Mouse (Mus musculus) thymus, postnatal 36 days (tissue): ENCODE results near the gene Tead1.
A peak's percentile ranks its signal among the peaks of the same experiment; 100 is the strongest.

Experiments used
- DNase-seq, 2 experiments: peaks; one replicate each; pipeline ENCODE4 v3.0.0; 2022; ENCODE audit warnings: mixed read lengths in 2 of 2

Gene Tead1

DNA sequence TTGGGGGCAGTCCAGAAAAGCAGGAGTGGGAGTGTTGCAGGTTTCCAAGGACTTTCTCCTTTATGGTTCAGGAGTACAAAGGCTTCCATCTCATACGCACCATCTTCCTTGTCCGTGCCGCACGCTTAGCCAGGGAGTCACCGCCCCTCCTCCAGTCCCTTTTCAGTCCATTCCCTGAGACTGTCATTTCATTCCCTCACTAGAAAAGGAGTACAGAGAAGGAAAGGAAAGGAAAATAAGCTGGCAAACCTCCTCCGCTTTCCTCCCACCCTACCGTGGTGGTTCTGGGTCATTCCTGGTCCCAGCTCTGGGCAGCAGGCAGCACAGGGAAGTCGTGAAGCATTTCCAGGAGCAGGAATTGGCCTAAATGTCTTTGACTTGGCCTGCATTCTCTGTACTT lies 52.5 kb downstream of the Tead1 start:
- DNase-seq = no peak

DNA sequence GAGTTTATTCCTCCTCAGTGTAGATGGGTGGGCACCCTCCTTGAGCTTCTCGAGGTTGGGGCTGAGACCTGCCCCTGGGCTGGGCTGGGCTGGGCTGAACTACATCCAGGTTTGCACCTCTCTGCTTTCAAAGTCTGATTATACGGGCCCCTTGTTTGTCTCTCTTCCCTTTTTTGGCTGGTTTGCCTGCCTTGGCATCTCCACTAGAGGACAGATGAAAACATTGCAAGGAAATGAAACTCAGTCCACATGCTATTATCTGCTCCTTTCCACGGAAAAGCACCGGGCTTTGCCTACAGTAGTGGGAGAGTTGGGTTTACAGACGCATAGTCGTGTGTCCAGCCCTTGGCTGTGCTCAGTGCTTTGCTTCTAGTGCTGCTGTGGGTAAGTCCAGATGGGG lies 60.1 kb downstream of the Tead1 start:
- no peak for DNase-seq

DNA sequence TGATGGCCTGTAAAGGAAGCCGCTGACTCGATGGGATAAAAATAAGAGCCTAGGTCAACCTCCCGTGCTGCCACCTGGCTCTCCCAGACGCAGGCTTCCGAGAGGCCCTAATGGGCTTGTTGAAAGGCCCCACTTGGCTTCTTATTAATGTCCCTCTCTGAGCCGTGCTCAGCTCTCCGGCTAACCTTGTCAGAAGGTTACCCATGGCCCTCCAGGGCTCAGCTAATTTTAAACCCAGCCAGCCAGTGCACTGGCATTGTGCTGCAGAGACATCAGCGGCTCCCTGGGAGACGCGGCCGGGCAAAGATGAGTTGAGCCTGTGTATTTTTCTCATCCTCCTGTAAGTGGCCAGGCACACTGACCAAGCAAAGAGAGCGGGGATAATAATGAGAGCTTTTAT lies 62.7 kb downstream of the Tead1 start:
- no peak for DNase-seq

DNA sequence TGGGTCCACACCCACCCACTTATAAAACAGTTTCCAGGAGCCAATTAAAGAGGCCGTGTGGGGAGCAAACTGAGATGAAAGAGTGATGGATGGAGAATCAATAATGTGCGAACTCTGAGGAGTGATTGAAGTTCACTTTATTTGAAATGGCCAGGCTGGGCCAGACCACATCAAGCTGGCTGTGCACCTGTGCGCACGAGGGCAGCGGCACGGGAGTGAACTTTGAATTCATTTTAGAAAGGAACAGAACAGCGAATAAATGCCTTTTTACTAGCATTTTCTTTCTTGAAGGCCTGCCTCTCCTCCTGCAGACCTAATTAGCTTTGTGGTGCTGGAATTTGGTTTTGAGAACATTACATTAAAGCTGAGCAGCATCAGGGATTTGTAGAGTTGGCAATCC lies 63.9 kb downstream of the Tead1 start:
- DNase-seq = no peak

DNA sequence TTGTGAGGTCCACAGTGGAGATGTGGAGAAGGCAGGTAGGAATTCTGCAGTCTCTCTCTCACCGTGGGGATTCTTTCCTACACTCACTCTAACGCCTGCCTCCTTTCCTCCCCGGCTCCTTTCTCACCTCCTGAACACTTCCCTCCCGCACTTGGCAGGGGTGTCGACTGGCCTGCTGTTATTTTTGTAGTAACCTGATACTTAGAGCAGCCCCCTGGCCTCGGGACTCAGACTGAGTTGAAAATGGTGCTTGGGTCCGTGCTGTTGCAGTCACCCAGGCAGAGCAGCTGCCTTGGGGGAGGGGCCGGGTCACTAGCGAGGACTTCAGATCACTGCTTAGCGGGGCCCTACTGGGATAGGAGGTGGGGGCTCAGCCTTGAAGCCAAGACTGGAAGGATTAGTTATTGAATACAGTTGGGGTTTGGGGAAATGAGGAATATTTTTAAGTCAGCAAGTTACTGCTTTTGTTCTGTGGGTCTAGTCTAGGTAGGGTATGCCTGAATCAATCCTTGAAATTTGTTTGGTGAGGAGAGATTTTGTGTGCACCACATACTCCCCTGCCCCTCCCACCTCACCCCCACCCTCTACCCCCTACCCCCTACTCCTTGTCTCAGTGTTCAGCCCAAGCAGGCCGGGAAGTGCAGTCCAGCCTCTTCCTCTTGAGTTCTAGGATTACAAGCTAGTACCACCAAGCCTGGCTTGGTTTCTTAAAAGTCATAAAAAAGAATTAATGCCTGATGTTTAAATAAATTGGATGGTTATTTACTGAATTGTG lies 64.7 kb downstream of the Tead1 start:
- no peak for DNase-seq

DNA sequence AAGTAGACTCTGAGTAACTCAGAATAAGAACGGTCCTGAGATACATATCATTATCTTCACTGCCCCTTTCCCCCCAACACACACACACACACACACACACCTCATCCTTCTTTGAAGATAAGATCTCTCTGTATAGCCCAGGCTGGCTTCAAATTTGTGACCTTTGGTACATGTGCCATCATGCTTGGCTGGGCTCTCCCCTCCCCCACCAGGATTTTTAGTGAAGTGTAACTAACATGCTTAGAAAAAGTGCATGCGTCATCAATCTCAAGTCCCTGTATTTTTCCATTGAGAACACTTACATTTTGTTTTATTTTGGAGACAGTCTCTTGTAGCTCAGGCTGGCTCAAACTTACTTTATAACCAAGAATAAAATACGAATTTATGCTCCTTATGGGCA lies 68.1 kb downstream of the Tead1 start:
- DNase-seq = no peak

DNA sequence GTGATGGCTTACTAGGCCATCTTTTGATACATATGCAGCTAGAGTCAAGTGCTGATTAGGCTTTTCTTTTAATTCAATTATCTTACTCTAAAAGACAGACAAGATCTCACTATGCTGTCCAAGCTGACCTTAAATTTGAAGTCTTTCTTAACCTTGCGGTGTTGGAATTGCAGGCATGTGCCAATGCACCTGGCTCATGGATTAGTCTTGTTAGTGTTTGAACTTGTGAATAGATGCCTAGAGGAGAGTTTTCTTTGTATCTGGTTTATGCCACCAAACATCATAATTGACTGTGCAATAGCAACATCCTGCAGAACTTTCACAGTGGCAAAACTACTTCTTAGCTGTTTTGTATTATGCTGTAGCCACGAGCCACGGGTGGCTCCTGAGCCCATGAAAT lies 68.7 kb downstream of the Tead1 start:
- no peak for DNase-seq

DNA sequence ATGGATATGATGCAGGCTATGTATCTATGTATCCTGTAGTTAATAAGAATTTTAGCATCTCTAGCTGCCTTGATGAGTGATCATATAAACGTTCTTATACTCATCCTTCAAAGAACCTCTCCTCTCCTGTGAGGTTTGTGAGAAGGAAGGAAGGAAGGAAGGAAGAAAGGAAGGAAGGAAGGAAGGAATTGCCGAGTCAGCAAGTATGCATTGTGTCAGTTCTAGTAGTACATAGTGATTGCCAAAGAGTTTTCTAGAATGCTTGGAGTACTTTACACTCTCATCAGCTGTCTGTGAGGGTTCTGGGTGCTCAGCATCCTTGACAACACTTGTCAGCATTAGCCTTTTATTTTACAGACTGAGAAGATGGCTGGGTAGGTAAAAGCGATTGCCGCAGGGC lies 69.2 kb downstream of the Tead1 start:
- no peak for DNase-seq

DNA sequence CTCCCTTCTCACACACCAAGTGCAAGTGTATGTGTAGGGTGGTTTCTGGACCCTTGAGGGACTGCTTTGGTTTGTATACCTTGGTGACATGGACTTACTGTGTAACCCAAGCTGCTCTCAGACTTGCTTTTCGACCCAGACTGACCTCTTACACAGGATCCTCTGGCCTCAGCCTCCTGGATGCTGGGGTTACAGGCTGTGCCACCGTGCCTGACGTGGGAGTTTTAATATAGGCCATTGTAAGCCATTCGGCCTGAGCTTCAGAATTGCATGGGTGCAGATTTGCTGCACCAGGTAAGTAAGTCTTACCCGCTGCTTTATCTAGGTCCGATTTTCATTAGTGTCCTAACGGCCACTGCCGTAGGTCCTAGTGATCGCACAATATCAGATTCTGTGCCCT lies 71.0 kb downstream of the Tead1 start:
- no peak for DNase-seq

DNA sequence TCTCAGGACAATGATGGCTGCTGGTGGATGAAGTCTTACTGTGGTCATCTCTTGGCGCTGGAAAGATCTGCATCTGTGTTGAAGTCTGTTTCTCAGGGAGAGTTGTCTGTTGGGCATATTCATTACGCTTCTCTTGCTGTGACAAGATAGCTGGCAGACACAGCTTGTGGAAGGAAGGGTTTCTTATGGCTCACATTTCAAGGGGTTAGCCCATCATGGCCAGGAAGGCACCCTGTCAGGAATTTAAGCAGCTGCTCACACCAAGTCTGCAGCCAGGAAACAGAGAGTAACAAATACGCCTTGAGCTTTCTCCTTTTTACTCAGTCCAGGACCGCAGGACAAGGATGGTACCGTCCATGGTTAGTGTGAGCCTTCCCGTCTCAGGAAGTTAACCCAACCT lies 73.2 kb downstream of the Tead1 start:
- DNase-seq = no peak

DNA sequence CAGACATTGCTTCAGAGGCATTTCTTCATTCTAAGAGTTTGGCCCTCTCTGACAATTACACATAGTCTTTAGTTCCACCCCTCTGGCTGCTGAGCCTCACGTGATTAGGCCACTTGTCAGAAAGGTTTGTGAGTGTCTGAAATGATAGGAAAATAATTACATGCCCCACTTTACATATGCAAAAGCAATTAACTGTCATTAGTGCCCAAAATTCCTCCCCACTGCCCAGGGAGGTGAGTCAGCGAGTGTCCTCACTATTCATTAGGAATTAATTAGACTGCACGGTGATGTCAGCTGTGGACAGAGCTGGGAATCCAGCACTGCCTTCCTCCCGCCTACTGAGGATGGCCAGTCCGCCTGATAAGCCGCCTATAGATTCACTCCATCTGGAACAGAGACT lies 74.2 kb downstream of the Tead1 start:
- no peak for DNase-seq

DNA sequence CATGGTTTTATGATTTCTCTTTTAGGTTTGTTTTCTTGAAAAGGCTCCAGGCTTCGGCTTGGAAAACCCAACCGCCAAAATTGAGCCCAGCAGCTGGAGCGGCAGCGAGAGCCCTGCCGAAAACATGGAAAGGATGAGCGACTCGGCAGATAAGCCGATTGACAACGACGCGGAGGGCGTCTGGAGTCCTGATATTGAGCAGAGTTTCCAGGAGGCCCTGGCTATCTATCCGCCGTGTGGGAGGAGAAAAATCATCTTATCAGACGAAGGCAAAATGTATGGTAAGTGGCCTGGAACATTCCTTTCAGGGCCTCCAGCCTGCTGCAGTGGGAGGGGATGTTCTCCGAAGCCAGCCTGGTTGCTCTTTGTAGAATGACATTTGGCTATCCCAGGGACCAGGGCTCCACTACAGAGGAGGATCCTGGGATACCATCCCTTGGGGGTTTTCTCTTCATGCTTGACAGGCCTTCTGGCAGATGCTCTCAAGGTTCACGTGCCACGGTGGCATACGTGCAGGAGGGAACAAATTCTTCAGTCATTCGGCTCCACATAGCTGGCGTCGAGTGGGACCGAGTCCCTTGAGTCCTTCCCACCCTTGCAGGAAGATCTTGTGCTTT lies 80.3 kb downstream of the Tead1 start:
- no peak for DNase-seq

DNA sequence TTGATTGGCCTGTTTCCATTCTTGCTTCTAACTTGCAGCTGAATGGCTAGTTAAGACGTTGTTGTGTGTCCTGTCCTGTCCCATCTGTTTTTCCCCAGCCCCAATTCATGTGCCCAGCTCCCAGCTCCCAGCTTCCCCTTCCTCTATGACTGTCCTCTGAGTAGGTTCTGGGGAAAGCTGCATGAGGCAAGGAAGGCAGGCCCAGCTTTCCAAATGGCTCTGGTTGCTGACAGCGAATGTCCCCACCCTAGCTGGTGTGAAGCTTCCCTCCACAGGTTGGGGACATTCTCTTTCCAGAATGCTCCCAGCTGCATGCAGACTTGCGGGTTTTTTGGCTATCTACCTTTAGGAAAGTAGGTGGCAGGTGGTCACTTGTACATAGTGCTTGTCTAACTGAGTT lies 81.2 kb downstream of the Tead1 start:
- no peak for DNase-seq

DNA sequence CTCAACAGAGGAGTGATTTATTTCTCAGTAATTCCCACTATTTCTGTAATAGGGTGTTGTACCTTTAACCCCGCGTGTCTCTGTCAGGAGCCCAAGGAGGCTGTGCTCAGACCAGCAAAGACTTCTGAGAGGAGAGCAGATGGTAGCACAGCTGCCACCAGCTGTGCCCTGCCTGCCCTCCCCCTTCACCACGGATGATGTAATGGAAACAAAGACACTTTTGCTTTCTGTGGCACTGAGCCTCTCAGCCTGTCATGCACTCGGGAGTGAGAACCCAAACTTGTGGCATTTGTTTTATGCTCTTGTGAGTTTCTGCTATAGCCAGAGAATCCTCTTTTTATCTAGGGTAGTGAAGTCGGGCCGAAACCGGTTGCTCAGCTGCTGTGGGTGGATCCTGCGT lies 81.7 kb downstream of the Tead1 start:
- DNase-seq = peak; percentile 22 to 47

DNA sequence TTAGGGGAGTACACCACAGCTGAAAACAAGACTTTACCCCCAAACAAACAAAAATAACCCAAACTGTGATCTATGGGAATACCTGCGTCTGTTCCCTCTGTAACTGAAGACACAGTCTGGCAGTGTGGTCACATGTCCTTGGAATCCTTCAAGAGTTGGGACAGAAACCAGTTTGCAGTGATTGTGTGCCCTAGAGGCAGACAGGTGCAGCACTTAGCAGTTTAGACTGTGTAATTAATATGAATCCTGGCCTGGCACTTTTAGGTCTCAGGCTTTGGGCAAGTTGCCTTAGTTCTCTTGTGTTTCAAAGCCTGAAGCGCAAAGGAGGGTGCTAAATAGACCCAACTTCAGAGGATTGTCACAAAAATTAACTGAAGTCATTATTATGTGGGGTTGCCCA lies 83.8 kb downstream of the Tead1 start:
- DNase-seq = no peak

DNA sequence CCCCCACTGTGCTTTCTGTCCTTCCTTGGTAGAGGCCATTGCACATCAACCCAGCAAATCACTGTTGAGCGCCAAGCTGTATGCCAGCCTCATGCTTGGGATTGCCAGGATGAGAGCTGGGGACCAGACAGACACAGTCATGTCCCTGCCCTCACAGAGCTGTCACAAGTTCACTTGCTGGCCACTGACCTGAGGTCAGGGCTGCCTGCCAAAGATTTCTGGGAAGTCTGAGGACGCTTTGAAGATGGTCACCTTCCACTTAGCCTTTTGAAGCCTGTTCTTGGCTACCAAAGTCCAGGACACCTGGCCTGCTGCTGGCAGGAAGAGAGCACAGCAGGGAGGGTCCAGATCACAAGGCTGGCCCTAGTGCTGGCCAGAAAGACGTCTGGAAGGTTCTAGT lies 84.4 kb downstream of the Tead1 start:
- DNase-seq = no peak

DNA sequence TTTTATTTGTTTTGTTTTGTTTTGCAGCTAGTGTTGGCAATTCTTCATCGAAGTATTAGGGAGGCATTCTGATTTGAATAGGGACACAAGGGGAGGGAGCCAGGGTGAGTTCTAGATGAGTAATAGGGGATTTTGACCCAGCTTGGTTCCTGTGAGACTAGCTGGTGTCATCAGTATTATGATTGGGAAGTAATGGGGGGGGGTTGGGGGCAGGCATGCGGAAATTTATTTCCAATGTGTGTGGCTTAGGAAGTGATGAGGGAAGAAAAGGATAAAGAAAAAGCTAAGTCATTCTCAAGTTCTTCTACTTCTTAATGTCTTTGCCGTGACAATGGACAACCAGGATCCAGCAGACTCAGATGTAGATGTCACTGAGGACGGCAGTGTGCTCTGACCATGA lies 85.8 kb downstream of the Tead1 start:
- no peak for DNase-seq

DNA sequence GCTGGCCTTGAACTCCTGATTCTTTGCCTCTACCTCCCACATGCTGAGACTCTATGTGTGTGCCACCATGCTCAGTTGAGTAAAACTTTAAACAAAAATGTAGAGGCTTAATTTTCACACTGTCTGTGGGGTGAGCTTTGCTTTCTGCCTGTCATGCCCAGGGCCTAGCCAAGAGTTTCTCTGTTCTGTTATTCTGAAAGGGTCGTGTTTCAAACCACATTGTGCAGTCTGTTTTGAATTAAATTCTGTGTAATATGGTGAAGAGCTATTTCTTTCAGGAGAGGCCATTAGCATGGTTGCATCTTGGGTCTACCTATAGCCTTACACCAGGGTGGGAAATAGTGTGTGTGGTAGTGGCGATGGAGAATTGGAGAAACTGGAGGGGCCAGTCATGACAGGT lies 90.7 kb downstream of the Tead1 start:
- no peak for DNase-seq

DNA sequence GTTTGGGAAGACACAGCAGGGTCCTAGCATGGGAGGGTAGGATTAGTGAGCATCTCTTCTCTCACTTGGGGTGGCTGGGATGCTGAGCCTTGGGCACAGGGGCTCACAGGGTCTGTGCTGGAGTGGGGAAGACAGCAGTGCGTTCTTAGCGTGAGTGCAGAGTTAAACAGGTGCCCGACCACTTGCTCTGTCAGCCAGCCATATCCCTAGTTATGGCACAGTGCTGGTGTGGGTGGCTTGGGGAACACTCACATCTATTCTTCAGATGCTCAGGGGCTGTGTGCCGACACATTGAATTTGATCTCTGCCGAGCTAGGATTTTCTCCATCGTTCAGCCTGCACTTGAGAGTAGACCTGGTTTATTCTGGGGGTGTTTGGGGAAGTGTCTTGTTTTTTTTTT lies 92.3 kb downstream of the Tead1 start:
- DNase-seq = no peak

DNA sequence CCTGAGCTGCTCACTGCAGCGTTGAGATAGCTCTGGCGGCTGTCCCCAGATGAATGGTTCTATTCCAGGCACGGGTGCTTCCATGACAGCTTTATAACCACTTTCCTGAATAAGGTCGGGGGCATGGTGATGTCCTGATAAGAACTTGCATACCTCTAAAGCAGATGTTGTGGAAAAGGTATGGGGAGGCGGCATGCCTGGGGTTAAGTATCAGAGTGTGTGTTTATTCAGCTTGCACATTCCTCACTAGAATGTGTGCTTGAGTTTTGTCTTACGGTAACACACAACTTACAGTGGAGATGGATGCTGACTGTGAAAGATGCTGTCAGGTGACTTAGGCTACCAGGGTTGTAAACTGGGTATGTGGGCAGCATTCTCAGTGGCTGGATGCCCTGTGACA lies 93.7 kb downstream of the Tead1 start:
- no peak for DNase-seq

DNA sequence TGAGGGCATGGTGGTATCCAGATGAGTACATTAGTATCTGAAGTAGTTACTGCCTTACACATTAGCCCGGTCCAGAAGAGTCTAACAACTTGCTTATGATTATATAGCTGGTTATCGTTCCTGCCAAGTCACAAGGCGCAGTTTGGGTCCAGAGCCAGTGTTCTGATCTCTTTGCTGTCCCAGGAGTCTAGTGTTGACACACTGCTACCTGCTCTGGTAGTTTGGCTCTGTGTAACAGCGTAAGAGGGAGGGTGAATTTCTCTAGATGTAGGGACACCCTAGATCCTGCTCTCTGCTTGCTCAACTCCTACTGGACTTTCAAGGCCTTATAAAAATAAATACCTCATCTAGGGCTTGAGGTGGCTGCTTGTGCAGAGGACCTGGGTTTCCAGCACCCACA lies 94.5 kb downstream of the Tead1 start:
- DNase-seq = no peak

DNA sequence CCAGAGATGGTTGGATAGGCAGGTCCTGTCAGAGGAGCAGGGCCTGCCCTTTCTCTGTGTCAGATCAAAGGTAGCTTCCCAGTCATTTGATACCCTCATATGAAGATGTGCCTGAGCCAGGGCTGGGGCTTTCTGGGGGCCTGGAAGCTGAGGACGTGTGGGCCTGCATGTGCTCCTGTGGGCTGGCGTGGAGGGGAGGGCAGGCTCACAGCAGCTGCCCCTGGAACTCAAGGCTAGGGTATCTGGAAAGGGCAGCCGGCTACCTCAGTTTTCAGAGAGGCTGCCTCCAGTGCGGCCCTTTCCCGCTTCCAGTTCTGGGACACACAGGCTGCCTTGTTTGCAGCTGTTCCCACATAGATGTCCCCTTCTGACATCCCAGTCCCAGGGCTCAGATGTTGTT lies 96.7 kb downstream of the Tead1 start:
- no peak for DNase-seq

DNA sequence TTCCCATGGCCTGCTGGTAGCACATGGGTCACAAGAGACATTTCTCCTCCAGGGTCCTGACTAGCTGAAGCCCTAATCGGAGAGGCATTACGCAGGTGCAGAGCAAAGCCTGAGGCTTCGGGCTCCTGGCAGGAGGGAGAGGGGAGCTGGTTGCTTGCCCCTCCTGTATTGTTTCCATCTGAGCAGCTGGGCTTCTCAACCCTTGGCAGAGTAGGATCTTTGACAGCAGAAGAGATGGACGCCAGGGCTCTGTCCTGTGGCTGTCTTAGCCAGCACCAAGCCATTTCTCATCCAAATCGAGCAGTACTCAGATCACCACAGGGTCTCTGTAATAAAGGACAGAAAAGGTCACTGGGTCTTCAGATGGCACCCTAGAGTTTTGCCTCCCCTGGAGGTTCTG lies 97.6 kb downstream of the Tead1 start:
- no peak for DNase-seq

DNA sequence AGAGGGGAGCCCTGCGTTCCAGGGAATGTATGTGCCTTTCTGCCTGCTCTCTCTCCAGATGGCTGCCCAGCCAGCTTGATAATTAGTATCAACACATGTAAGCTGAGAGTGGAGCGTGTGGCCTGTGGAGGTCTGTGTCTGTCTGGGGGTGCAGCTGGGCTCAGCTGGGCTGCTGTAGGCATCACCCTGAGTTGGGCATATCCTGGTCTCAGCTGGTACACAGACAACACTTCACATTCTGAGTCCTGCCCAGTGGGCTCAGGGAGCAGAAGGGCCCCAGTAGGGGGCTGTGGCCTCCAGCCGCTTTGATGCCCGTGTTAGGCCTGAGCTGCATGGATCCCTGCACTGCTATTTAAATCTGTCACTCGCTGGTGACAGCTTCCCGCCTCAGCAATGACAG lies 100.5 kb downstream of the Tead1 start:
- DNase-seq = no peak

DNA sequence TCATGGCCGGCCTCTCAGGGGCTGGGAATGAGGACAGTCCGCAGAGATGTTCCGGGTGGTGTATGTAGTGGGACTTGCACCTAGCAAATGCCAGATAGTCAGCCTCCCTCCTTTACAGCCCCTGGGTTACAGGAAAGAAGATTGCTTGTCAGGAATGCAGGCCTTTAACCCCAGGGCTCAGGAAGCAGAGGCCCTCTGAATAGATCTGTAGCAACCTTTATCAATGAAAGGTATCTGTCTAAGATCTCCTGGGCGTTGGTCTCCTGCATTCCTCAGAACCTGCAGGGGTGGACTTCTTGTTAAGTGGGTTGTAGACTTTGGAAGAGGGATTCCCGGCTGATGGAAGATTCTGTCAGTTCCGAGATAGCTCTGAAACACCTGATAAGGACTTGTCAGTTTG lies 101.8 kb downstream of the Tead1 start:
- no peak for DNase-seq
